Mouse (Mus musculus) forebrain, embryonic 11.5 days (tissue): Measurements from ENCODE around the gene Tmeff1. TPM values are rescaled to one million over a fixed set of nuclear protein-coding genes. Genes with fewer than 3 reads are reported as not detected.

Experiments
- ATAC-seq: fragments of 200-750 bp; cut with Nextera tagmentation; replicated peaks from 2 replicates; pipeline ENCODE4 v1.8.0; 2017; ENCODE audit warnings: moderate TSS enrichment; ENCODE audit not compliant: low FRiP score
- DNase-seq: peaks from one replicate; pipeline ENCODE4 v3.0.0-alpha.2; 2017; ENCODE audit warnings: low spot score
- H3K27ac ChIP-seq: fragments of 300-500 bp; sonication (generic); 2 replicates; pipeline ENCODE4 v1.5.1; 2014; ENCODE audit warnings: low read depth, low read length
- H3K27me3 ChIP-seq: fragments of 300-500 bp; sonication (generic); 2 replicates; pipeline ENCODE4 v1.6.1; 2014; ENCODE audit warnings: mild to moderate bottlenecking, low read length, mixed read lengths; ENCODE audit not compliant: control insufficient read depth, insufficient read depth
- H3K36me3 ChIP-seq: fragments of 300-500 bp; sonication (generic); 2 replicates; pipeline ENCODE4 v1.6.1; 2014; ENCODE audit warnings: mild to moderate bottlenecking, low read length, moderate library complexity, mixed read lengths; ENCODE audit not compliant: control insufficient read depth, insufficient read depth
- H3K4me1 ChIP-seq: fragments of 300-500 bp; sonication (generic); replicated peaks from 2 replicates; pipeline ENCODE4 v1.6.1; 2014; ENCODE audit warnings: low read length, mixed read lengths; ENCODE audit not compliant: control insufficient read depth, insufficient read depth
- H3K4me2 ChIP-seq: fragments of 300-500 bp; sonication (generic); 2 replicates; pipeline ENCODE4 v1.6.1; 2014; ENCODE audit warnings: low read depth, mild to moderate bottlenecking, low read length, moderate library complexity, mixed read lengths; ENCODE audit not compliant: severe bottlenecking
- H3K4me3 ChIP-seq: fragments of 300-500 bp; sonication (generic); 2 replicates; pipeline ENCODE4 v1.5.1; 2014; ENCODE audit warnings: low read depth, low read length
- H3K9ac ChIP-seq: fragments of 300-500 bp; sonication (generic); 2 replicates; pipeline ENCODE4 v1.6.1; 2014; ENCODE audit warnings: low read length
- H3K9me3 ChIP-seq: fragments of 300-500 bp; sonication (generic); 2 replicates; pipeline ENCODE4 v1.6.1; 2016; ENCODE audit warnings: low read length, mixed read lengths; ENCODE audit not compliant: control insufficient read depth
- WGBS: fragments of 180-500 bp; shearing (Covaris S2); extraction: QIAGEN DNeasy Blood & Tissue Kit; methylation state at CpG from one replicate; pipeline ENCODE4 v1.1.7; 2014; 5-methylcytosine and 5-hydroxymethylcytosine counted together
- polyA plus RNA-seq: library from polyadenylated mRNA; unstranded; fragments of >200 nt; fragmentation: Nextera tagmentation; extraction: Ambion mirVana; gene quantifications from 2 replicates; pipeline ENCODE4 v1.2.1, GENCODE M21; 2014

The Tmeff1 gene
- polyA plus RNA-seq, 1 experiment from 2014 or later = 124 TPM

DNA sequence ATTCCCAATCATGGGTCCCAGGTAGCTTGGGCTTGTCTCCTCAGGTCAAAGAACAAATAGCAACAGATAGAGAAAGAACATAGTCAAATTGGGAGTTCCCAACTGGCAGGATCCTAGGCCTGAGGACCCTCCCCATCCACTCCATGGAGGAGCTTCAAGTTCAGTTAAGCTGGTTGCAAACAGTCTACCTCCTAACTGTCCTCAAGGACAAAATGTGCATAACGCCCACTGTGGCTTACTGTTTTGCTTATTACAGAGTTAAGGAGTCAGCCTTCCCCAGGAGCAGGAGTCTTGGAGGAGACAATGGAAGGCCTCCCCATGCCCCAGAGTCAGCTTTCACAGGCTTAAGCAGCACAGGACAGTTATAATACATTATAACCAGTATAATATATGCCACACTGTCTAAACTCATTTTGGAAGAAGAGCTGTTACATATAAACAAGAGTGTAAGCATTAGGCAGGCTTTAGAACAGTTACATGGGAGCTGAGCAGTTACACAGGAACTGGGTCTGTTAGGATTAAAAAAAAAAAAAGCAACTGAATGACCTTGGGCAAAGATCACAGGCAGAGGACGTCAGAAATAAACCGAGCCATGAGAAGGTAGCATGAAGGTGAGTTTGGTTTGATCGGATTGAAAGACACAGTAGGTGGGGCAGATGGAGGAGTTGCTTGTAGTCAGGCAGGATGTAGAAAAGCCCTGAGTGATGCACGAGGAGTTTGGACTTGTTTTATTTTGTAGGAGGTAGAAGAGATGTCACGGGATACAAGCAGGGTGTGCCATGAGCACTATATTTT, 41.7 kb upstream of the Tmeff1 start:
- DNase-seq = no peak
- WGBS = 66% methylated on average over 6 of the region's 6 CpGs
- Histone ChIP-seq H3K9me3 (no peaks in the 10 kb centered on the region), H3K4me1 (peaks cover 21% of the 10 kb centered on the region), H3K27ac (no peak overlapping the region), H3K36me3 (no peaks in the 10 kb centered on the region), H3K27me3 (no peaks in the 10 kb centered on the region), H3K9ac (no peak overlapping the region), H3K4me3 (no peak overlapping the region), H3K4me2 (no peak overlapping the region)
- no peak for ATAC-seq

DNA sequence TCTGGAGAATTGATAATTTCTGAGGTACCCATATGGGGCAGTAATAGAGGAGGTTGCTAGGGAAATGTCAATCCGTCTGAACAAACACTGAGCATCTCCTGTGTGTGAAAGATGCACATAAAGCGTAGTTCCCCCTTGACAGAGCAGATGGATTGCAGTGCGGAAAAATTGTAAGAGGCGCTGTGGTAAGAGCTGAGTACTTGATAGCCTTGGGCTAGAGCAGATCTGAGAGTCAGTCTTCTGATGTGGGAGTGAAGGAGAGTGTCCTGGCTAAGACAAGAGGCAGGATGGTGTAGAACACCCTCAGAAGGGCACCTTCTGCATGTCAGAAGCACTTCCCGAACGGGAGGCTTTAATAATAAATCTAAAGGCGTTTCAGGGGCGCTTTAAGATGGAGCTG, 40.8 kb upstream of the Tmeff1 start:
- no peak overlapping the region for H3K4me2 ChIP-seq
- DNase-seq (no peak), ATAC-seq (no peak)
- H3K27ac ChIP-seq = no peak overlapping the region
- no peaks in the 10 kb centered on the region for H3K27me3 ChIP-seq
- 81% methylated on average over 8 of the region's 8 CpGs for WGBS
- peaks cover 21% of the 10 kb centered on the region for H3K4me1 ChIP-seq
- no peaks in the 10 kb centered on the region for H3K36me3 ChIP-seq
- H3K9me3 ChIP-seq = no peaks in the 10 kb centered on the region
- H3K4me3 ChIP-seq = no peak overlapping the region
- H3K9ac ChIP-seq = no peak overlapping the region

- no peak overlapping the region for H3K4me2 ChIP-seq
These were observed 39.0 kb upstream of the Tmeff1 start for GRCm38 (mm10) chr4:48545966-48546365.

DNA sequence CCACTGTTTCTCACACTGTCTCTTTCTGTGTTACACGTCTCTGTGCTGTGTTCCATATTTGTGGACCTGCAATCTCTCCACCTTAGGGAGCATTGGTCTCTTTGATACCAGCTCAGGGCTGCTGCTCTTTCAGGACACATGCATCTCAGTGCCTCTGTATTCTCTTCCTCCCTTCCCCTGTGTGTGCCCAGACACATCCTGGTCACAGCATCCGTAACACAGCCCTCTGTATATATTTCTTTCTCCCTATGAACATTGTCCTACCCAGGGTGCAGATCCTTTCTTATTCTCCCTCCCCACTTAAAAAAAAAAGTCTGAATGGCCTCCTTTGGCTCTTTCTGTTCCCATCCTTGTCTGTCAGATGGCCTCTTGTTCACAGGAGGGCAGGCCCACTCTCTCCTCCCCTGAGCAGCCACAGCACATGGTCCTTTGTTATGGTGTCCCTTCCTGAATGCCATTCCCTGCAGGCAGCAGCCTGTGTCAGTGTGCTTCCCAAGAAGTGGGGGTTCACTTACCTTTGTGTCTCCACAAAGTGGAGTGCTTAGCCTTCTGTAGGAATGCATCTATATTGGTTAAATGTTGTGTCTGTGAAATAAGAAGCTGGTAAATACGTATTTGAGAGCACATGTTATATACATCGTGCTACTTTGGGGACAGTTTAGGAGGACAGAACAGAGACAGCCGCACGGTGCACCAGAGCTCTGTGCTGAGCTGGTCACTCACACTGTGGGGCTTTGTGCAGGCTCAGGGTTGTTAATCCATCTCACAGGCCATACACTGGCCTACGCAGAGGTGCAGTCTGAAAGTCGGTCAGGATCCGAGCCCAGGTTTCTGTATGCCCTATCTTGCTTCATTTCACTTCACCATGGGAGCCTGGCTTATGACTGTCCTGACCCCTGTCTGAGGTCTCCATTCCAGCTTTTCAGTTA, 38.1 kb upstream of the Tmeff1 start:
- H3K9me3 ChIP-seq = no peaks in the 10 kb centered on the region
- peak overlapping the region; percentile 31 for H3K4me2 ChIP-seq

More at GRCm38 (mm10) chr4:48545966-48546365, 39.0 kb upstream of the Tmeff1 start:
- WGBS = 45% methylated on average over 12 of the region's 12 CpGs
- no peak for ATAC-seq
- DNase-seq = no peak
- peaks cover 21% of the 10 kb centered on the region for H3K4me1 ChIP-seq
- no peaks in the 10 kb centered on the region for H3K9me3 ChIP-seq
- H3K4me3 ChIP-seq = no peak overlapping the region
- no peak overlapping the region for H3K9ac ChIP-seq
- H3K27me3 ChIP-seq = no peaks in the 10 kb centered on the region
- H3K27ac ChIP-seq = no peak overlapping the region
- H3K36me3 ChIP-seq = no peaks in the 10 kb centered on the region

DNA sequence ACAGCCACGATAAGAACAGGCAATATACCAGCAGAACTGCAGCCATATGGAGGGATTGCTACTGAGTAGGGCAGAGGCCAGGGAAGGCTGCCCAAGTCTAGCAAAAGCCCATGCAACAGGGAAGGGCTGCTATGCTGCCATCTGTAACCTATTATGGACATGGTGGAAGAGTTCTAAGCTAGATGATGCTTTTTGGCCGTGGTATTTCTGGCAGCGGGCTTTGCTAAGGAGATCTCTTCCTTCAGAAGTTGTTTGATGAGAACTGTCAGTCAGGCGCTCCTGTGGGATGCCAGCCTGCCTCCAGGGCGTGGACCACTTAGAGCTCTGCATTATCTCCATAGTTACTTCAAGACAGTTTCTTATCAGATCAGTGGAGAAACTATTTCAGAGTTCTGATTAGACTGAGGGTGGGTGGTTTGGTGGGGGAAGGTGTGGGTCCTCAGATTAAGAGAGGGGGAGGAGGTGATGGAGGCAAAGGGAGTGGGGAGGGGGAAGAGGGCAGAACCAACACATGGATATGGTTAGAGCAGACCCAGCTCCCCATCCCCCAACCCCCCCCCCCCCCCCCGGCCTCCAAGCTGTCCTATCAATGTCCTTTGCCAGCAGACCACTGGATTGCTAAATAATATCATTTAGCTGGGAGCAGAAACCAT, 36.5 kb upstream of the Tmeff1 start:
- no peaks in the 10 kb centered on the region for H3K9me3 ChIP-seq
- ATAC-seq (no peak), DNase-seq (no peak)
- H3K4me2 ChIP-seq = no peak overlapping the region
- peaks cover 16% of the 10 kb centered on the region for H3K4me1 ChIP-seq
- H3K27me3 ChIP-seq = no peaks in the 10 kb centered on the region
- no peak overlapping the region for H3K9ac ChIP-seq
- no peak overlapping the region for H3K4me3 ChIP-seq
- H3K36me3 ChIP-seq = no peaks in the 10 kb centered on the region; the same call in 1 of the 2 replicates
- 54% methylated on average over 5 of the region's 6 CpGs for WGBS
- no peak overlapping the region for H3K27ac ChIP-seq

More for the DNA sequence above, 38.1 kb upstream of the Tmeff1 start:
- no peaks in the 10 kb centered on the region for H3K36me3 ChIP-seq
- DNase-seq = peak; percentile 62
- H3K27ac ChIP-seq = peak overlapping the region; percentile 37
- peak overlapping the region; percentile 28 for H3K9ac ChIP-seq
- no peak overlapping the region for H3K4me3 ChIP-seq
- peaks cover 21% of the 10 kb centered on the region for H3K4me1 ChIP-seq
- 11% methylated on average over 9 of the region's 9 CpGs for WGBS
- ATAC-seq = peak; percentile 85
- H3K27me3 ChIP-seq = no peaks in the 10 kb centered on the region

DNA sequence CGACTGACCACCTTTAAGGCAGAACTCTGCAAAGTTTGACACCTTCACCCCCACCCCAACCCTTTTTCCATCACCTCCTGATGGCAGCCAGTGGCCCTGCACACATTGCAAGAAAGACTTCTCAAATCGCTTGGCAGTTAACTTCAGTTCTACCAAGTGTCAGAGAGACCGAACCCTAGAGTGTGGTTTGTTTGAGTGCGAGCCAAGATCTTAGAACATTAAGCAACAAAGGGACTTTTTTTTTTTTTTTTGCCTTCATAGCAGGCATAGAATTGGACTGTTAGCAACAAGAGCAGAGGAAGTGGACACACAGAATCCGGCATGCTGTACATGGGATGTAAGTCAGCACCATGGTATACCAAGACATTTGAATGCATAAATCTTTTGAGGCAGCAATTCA, 35.3 kb upstream of the Tmeff1 start:
- peaks cover 12% of the 10 kb centered on the region for H3K4me1 ChIP-seq
- H3K9ac ChIP-seq = no peak overlapping the region
- no peaks in the 10 kb centered on the region for H3K27me3 ChIP-seq
- no peak overlapping the region for H3K4me2 ChIP-seq
- 91% methylated on average over 5 of the region's 5 CpGs for WGBS
- no peak for ATAC-seq
- no peak overlapping the region for H3K4me3 ChIP-seq
- no peak for DNase-seq
- H3K36me3 ChIP-seq = no peaks in the 10 kb centered on the region; the same call in 1 of the 2 replicates
- H3K9me3 ChIP-seq = no peaks in the 10 kb centered on the region
- H3K27ac ChIP-seq = no peak overlapping the region

DNA sequence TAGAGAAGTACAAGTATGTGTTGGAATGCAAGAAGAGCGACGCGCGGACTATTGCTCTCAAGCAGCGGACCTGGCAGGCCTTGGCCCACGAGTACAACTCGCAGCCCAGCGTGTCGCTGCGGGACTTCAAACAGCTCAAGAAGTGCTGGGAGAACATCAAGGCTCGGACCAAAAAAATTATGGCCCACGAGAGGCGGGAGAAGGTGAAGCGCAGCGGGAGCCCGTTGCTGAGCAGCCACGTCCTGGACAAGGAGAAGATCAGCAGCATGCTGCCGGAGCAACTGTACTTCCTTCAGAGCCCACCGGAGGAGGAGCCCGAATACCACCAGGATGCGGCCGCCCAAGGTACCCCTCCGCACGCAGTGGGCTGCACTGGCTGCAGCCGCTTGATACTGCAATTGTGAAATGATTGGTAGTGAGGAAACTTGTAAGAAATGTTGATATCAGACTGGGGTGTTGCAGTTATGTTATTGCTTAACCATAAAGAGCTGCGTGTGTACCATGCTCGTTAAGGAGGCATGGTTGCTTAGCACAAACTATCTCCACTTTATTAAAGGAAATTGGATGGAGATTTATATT, 32.4 kb upstream of the Tmeff1 start:
- H3K4me2 ChIP-seq = no peak overlapping the region
- 94% methylated on average over 27 of the region's 27 CpGs for WGBS
- H3K36me3 ChIP-seq = no peaks in the 10 kb centered on the region; the same call in 1 of the 2 replicates

GRCm38 (mm10) chr4:48554132-48554531, 30.8 kb upstream of the Tmeff1 start:
- Histone ChIP-seq H3K4me1 (no peaks in the 10 kb centered on the region), H3K9ac (no peak overlapping the region), H3K27me3 (no peaks in the 10 kb centered on the region), H3K4me3 (no peak overlapping the region), H3K36me3 (no peaks in the 10 kb centered on the region; the same call in 1 of the 2 replicates), H3K4me2 (no peak overlapping the region), H3K9me3 (no peaks in the 10 kb centered on the region), H3K27ac (no peak overlapping the region)
- 92% methylated on average over 7 of the region's 7 CpGs for WGBS
- ATAC-seq (no peak), DNase-seq (no peak)

More for the DNA sequence above, 32.4 kb upstream of the Tmeff1 start:
- no peaks in the 10 kb centered on the region; the same call in 1 of the 2 replicates for H3K4me1 ChIP-seq
- no peak for DNase-seq
- no peak overlapping the region for H3K9ac ChIP-seq
- no peak for ATAC-seq
- H3K9me3 ChIP-seq = no peaks in the 10 kb centered on the region
- H3K27me3 ChIP-seq = no peaks in the 10 kb centered on the region
- H3K27ac ChIP-seq = no peak overlapping the region
- H3K4me3 ChIP-seq = no peak overlapping the region
